Mouse (Mus musculus) layer of hippocampus, adult 2 months (tissue): ENCODE measurements at regions not wholly inside any gene's neighbourhood (a gene's known extent, or its start where the extent isn't known, plus 50 kb on each side); places are given as distances from the start of the nearest gene placed in this dataset.

Source experiments
- DNase-seq, 2 experiments: peaks; one replicate each; pipeline ENCODE4 v3.0.0; 2022; ENCODE audit warnings: low spot score in 2 of 2
- H3K27ac ChIP-seq: fragments of 200-600 bp; 2 replicates; pipeline ENCODE4 v1.8.1; 2022
- H3K4me3 ChIP-seq: fragments of 200-600 bp; 2 replicates; pipeline ENCODE4 v1.8.1; 2022; ENCODE audit warnings: mild to moderate bottlenecking
- CTCF ChIP-seq: fragments of 200-600 bp; conservative IDR thresholded peaks from 2 replicates; pipeline ENCODE4 v1.8.1; 2022; ENCODE audit warnings: antibody characterized with exemption, mild to moderate bottlenecking, moderate library complexity

DNA sequence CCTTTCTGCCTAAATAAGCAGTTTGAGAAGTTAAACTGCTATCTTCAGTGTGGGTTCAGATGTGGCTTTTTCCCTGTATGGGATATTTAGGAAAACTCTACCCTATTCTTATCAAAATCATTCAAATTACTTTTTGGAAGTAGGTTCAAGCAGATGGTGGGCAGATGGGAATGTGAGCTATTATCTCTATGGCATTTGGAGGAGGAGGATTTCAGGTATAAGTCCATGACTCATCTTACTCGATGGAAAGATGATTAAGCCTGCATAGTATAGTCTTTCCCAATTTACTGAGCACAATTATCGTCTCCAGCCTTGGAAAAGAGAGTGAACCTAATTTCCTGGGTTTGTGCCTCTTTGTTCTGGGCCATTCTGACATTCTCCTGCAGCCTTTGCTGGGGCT, 1413.2 kb downstream of the D3Ertd751e start:
- Histone ChIP-seq H3K27ac (no peak overlapping the region), H3K4me3 (no peak overlapping the region)
- DNase-seq: peak; percentile 9 to 34
- no peak for TF ChIP-seq CTCF

DNA sequence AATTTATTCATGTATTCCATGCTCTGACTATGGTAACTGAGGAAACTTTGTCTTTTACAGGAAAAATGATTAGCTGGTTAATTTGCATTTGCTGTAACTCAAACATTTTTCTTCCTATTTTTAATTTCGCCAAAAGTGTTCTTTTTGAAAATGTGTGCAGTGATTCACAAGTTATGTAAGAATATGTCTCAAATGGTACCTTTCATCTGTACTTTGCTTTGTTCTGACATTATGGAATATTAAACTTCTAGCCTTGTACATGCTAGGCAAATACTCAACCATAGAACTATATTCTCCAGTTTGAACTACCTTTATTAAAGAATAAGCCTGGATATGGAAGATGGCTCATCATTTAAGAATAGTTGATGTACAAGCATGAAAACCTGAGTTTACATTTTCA, 1418.1 kb downstream of the D3Ertd751e start:
- TF ChIP-seq CTCF: no peak
- Histone ChIP-seq H3K27ac (0 out of 2 replicates have a peak overlapping the region, but pooled peaks have one; percentile 15), H3K4me3 (no peak overlapping the region)
- DNase-seq: no peak

DNA sequence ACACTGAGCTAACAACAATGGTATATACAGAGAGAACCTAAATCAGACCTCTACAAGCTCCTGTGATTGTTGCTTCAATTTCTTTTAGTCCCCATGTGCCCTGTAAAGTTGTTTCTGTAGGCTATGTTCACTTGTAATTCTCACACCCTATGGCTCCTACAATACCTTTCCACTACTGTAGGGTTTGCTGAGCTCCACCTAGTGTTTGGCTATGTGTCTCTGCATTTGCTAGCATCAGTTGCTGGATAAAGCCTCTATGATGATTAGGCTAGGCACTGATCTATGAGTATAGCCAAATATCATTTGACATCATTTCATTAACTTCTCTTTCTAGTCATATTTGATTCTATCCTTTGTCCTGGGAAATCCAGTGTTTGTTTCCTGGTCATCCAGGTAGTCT, 1440.4 kb downstream of the D3Ertd751e start:
- TF ChIP-seq CTCF: 0 out of 2 replicates have a peak, but pooled peaks have one; percentile 18

DNA sequence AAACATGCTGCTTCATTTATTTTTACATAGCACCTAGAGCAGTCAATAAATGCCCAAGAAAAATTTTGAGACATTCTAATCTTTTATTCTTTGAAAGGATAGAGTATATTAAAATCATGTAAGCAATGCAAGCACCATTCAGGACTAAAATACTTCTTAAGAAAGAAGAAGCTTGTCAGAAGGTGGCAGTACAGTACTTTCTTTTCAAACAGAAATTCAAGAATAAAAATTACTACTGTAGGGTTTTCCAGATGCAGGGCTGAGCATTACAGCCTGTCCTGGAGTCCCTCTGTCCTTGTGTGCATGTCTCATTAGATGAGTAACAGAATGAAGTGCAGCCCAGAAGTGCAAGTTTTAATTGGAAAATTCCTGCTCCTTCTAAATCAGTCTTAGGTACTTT, 1457.5 kb downstream of the D3Ertd751e start:
- no peak overlapping the region for H3K27ac ChIP-seq
- DNase-seq: no peak
- TF ChIP-seq CTCF: peak; percentile 64
- H3K4me3 ChIP-seq: no peak overlapping the region

More for the DNA sequence above, 1440.4 kb downstream of the D3Ertd751e start:
- Histone ChIP-seq H3K4me3 (no peak overlapping the region), H3K27ac (no peak overlapping the region)
- DNase-seq: no peak

DNA sequence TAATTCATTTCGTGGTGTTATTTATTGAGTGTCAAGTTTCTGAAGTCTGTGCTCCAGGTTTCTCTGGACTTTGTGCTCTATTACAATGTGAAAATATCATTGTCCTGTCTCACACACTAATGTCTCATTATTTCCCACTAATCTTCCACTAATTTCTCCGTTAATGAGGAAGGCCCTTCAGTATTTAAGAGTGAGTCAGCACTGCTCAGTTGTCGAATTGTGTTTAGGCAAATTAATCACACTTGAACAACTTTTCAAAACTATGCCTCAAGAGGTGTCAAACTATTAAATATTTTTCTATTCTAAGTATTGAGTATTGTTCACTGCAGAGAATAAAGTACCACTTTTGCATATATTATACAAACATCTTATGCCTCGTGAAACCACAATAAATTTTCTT, 1467.2 kb downstream of the D3Ertd751e start:
- DNase-seq: no peak
- Histone ChIP-seq H3K4me3 (no peak overlapping the region), H3K27ac (no peak overlapping the region)
- TF ChIP-seq CTCF: no peak

DNA sequence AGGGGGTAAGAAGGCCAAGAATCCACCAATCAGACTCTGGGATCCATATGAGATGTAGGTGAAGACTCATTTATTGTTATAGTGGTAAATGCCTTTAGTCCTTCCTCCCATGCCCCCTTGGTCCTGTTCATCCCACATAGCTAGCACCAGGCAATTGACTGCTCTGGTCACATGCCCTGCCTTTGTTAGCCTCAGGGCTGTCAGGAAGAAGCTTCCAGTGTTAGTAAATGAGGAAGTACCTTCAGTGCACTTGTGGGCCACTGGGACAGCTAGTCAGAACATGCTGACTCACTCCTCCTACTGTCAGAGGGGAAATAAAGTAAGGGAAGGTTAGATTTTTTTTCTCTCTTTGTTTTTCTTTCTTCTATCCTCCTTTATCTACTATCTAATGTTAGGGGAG, 1476.3 kb downstream of the D3Ertd751e start:
- Histone ChIP-seq H3K27ac (no peak overlapping the region), H3K4me3 (no peak overlapping the region)
- TF ChIP-seq CTCF: no peak
- DNase-seq: no peak

DNA sequence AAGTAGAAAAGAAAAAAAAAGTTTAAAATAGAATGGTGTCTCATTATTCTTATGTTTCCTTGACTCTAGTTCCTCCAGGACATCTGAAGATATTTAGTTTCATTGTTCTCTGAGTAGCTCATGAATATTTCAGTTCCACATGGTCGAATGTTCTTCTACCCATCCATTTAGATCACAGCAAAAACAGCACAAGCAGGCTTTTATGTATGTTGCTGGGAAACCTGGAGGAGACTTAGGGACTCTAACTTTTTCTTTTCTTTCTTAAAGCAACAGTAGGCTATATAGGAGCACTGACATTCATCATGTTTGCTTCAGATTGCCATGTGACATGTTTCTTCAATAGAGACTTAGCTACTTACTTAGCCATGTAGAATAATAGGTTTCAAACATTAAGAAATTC, 1504.2 kb downstream of the D3Ertd751e start:
- peak in 1 of 2 experiments; percentile 3 for DNase-seq

More for the DNA sequence above, 1504.2 kb downstream of the D3Ertd751e start:
- TF ChIP-seq CTCF: no peak
- Histone ChIP-seq H3K27ac (no peak overlapping the region), H3K4me3 (no peak overlapping the region)
